Mouse (Mus musculus) E14TG2a.4 (cell line): Measurements from ENCODE around the gene Ccdc160.

Experiments used
- CTCF ChIP-seq: conservative IDR thresholded peaks from 2 replicates; pipeline ENCODE4 v1.5.1; 2014; ENCODE audit warnings: low read length
- NANOG ChIP-seq: IDR thresholded peaks from 2 replicates; pipeline ENCODE4 v1.6.1; 2014; ENCODE audit warnings: borderline replicate concordance, low read length, mixed read lengths

DNA sequence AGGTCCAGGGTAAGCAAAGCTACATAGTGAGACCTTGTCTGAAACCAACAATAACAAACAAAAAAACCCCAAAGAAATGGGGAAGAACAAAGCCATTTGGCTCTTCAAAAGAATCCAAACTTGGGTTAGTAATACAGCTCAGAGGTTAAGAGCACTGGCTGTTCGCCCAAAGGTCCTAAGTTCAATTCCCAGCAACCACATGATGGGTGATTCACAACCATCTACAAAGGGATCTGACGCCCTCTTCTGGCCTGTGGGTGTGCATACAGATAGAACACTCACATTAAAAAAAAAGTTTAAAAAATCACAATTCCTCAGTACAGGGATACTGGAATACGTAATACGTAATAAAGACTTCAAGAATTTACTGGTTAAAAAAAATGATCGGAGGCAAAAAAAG, 13.3 kb upstream of the Ccdc160 start:
- TF ChIP-seq CTCF (peak; percentile 27), NANOG (no peak)
